Mouse (Mus musculus) embryonic facial prominence, embryonic 13.5 days (tissue): ENCODE measurements around the gene Maff. TPM values are rescaled to one million over a fixed set of nuclear protein-coding genes. Genes with fewer than 3 reads are reported as not detected.

ENCODE experiments used
- ATAC-seq: fragments of 200-750 bp; cut with Nextera tagmentation; 2 replicates; pipeline ENCODE4 v1.8.0; 2017; ENCODE audit warnings: low read depth; ENCODE audit not compliant: insufficient number of reproducible peaks, insufficient read depth, low FRiP score, low TSS enrichment
- H3K27ac ChIP-seq: fragments of 300-500 bp; sonication (generic); 2 replicates; pipeline ENCODE4 v1.5.1; 2015; ENCODE audit warnings: moderate library complexity, mild to moderate bottlenecking, inconsistent platforms
- H3K27me3 ChIP-seq: fragments of 300-500 bp; sonication (generic); 2 replicates; pipeline ENCODE4 v1.6.1; 2015; ENCODE audit warnings: mild to moderate bottlenecking, inconsistent platforms
- H3K36me3 ChIP-seq: fragments of 300-500 bp; sonication (generic); 2 replicates; pipeline ENCODE4 v1.6.1; 2015; ENCODE audit warnings: mild to moderate bottlenecking, inconsistent platforms
- H3K4me1 ChIP-seq: fragments of 300-500 bp; sonication (generic); 2 replicates; pipeline ENCODE4 v1.6.1; 2015; ENCODE audit warnings: inconsistent platforms
- H3K4me2 ChIP-seq: fragments of 300-500 bp; sonication (generic); 2 replicates; pipeline ENCODE4 v1.6.1; 2015; ENCODE audit warnings: moderate library complexity, mild to moderate bottlenecking, inconsistent platforms
- H3K4me3 ChIP-seq: fragments of 300-500 bp; sonication (generic); 2 replicates; pipeline ENCODE4 v1.5.1; 2015; ENCODE audit warnings: mild to moderate bottlenecking, inconsistent platforms
- H3K9ac ChIP-seq: fragments of 300-500 bp; sonication (generic); 2 replicates; pipeline ENCODE4 v1.6.1; 2015; ENCODE audit warnings: mild to moderate bottlenecking, inconsistent platforms
- H3K9me3 ChIP-seq: fragments of 300-500 bp; sonication (generic); 2 replicates; pipeline ENCODE4 v1.6.1; 2016; ENCODE audit warnings: inconsistent platforms
- WGBS: fragments of 180-500 bp; shearing (Covaris S2); methylation state at CpG from one replicate; pipeline ENCODE4 v1.1.7; 2015; ENCODE audit warnings: mixed read lengths; 5-methylcytosine and 5-hydroxymethylcytosine counted together
- polyA plus RNA-seq: library from polyadenylated mRNA; unstranded; fragments of >200 nt; fragmentation: Nextera tagmentation; extraction: Ambion mirVana; gene quantifications from 2 replicates; pipeline ENCODE4 v1.2.1, GENCODE M21; 2015

Maff gene
- polyA plus RNA-seq = 1.8 and 2.8 TPM in 2 replicates

DNA sequence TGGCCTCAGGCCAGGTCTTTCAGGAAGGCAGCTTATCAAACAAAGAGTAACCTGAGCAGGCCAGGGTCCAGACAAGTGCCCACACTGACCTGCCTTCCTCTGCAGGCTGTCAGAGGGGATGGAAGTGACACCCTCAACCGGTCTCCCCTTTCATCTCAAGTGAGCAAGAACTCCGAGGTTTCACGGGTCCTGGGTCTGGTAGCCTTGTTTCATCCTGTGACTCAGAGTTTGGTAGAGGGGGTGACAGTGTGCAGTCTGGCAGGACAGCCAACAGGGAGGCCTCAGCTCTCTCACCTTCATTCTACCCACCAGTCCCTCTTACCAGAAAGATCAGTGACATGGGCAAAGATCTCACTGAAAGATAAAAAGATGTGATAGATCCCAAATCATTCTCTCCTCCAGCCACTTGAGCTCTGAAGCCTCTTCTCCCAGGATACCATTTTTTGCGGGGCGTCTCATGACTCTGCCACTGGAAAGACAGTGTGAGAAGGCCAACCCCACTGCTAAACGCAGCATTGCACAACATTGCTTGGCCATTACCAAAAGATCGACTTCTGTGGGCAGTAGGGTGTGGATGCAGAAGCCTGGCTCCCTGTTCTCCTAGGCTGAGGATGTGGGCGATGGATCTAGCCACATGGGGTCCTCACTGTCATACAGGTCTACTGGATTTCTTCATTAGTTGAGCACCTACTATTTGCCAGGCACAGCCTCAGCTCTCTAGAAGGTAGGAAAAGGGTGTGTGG, at the start of gene Maff:
Gene Maff (plus strand): TSS at position 571 of the 743 bp plus-strand sequence.
- Histone ChIP-seq H3K4me1 (peaks cover 18% of the 10 kb centered on the region), H3K27me3 (peaks cover 6% of the 10 kb centered on the region; the same call in 1 of the 2 replicates), H3K4me3 (peak within 1 kb of the TSS; percentile 74), H3K9me3 (no peaks in the 10 kb centered on the region), H3K4me2 (peak within 1 kb of the TSS; percentile 89), H3K27ac (peak within 1 kb of the TSS; percentile 94), H3K36me3 (no peaks in the 10 kb centered on the region), H3K9ac (peak within 1 kb of the TSS; percentile 81)
- ATAC-seq = no peak
- WGBS = 50% methylated on average over 8 of the region's 8 CpGs

DNA sequence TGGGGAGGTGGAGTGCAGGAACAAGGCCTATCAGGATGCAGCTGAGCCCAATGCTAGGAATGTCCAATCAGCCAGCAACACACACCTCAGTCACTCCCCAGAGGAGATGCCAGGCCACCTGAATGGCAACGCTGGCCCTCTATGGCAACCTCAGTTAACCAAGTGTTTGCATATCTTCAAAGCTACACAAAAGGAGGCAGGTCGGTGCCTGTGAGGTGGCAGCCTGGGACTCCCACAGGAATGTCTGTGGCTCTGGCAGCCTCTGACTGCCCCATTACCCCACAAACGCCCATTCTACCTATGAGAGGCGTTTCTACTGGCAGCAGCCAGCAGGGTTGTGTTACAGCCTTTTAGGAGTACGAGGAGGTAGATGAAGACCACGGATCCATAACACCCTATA, 47.9 kb upstream of the Maff start:
- WGBS = 82% methylated on average over 6 of the region's 6 CpGs
- H3K27ac ChIP-seq = no peak overlapping the region
- no peak for ATAC-seq

GRCm38 (mm10) chr15:79299563-79300155, 46.8 kb upstream of the Maff start:
- ATAC-seq = no peak
- Histone ChIP-seq H3K9ac (no peak overlapping the region), H3K4me1 (no peaks in the 10 kb centered on the region), H3K9me3 (no peaks in the 10 kb centered on the region), H3K4me2 (no peak overlapping the region), H3K27me3 (no peaks in the 10 kb centered on the region), H3K4me3 (no peak overlapping the region), H3K36me3 (peaks cover 18% of the 10 kb centered on the region), H3K27ac (no peak overlapping the region)
- WGBS = 67% methylated on average over 2 of the region's 2 CpGs

More for the DNA sequence above, 47.9 kb upstream of the Maff start:
- no peaks in the 10 kb centered on the region for H3K9me3 ChIP-seq
- no peak overlapping the region for H3K9ac ChIP-seq
- no peak overlapping the region for H3K4me2 ChIP-seq
- no peak overlapping the region for H3K4me3 ChIP-seq
- H3K36me3 ChIP-seq = peaks cover 18% of the 10 kb centered on the region
- no peaks in the 10 kb centered on the region for H3K4me1 ChIP-seq
- no peaks in the 10 kb centered on the region for H3K27me3 ChIP-seq

DNA sequence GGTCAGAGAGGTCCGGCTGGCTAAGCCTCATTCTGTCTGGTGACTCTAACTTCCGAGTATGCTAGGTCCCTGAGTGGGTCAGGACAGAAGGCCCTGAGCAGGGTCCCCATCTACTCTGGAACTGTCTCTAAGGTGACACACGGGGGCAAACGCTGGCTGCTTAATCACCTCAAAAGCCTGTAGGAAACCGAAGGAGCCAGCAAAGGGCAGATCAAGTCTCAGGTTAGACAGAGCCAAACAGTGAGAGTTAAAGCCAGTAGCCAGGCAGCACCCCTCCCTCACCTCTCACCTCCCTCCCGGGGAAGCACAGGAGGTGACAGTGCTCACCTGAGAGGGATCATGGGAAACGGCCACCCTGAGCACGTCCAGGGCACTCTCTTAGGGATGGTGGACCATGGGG, 42.7 kb upstream of the Maff start:
- Histone ChIP-seq H3K27me3 (no peaks in the 10 kb centered on the region), H3K4me1 (no peaks in the 10 kb centered on the region), H3K4me3 (no peak overlapping the region), H3K9ac (no peak overlapping the region), H3K27ac (no peak overlapping the region), H3K4me2 (no peak overlapping the region), H3K36me3 (peaks cover 34% of the 10 kb centered on the region), H3K9me3 (no peaks in the 10 kb centered on the region)
- 87% methylated on average over 8 of the region's 8 CpGs for WGBS
- no peak for ATAC-seq

GRCm38 (mm10) chr15:79304832-79305231, 41.6 kb upstream of the Maff start:
- Histone ChIP-seq H3K4me1 (no peaks in the 10 kb centered on the region), H3K27ac (no peak overlapping the region), H3K27me3 (no peaks in the 10 kb centered on the region), H3K9me3 (no peaks in the 10 kb centered on the region), H3K9ac (no peak overlapping the region), H3K4me3 (no peak overlapping the region), H3K36me3 (peaks cover 34% of the 10 kb centered on the region), H3K4me2 (no peak overlapping the region)
- WGBS = 53% methylated on average over 5 of the region's 5 CpGs
- no peak for ATAC-seq

DNA sequence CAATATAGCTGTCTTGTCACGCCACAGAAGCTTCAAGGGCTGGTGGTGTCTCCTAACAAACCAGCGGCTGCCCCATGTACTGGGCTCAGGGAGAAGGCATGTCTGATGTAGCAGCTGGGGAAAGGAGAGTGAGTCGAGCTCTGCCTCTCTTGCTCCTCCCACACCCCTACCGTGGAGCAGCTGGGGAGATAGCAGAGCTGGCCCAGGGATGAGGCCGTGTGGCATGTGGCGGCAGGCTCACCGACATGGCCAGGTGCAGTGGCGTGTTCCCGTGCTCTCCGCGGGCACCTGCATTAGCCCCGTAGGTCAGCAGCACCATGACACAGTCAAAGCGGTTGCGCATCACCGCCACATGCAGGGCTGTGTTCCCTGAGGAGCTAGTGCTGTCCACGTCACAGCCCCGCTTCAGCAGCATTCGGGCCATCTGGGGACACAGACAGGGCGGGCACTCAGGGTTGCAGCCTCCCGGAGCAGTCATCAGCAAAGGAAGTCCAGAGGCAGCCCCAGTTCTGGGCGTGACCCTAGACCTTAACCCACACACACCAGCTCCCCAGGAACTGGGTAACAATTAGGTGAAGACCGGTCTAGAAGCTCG, 40.3 kb upstream of the Maff start:
- Histone ChIP-seq H3K27ac (no peak overlapping the region), H3K36me3 (peaks cover 31% of the 10 kb centered on the region), H3K9ac (no peak overlapping the region), H3K27me3 (no peaks in the 10 kb centered on the region), H3K9me3 (no peaks in the 10 kb centered on the region), H3K4me2 (no peak overlapping the region), H3K4me1 (no peaks in the 10 kb centered on the region), H3K4me3 (no peak overlapping the region)
- 81% methylated on average over 23 of the region's 23 CpGs for WGBS
- no peak for ATAC-seq

GRCm38 (mm10) chr15:79307861-79308260, 38.6 kb upstream of the Maff start:
- Histone ChIP-seq H3K9me3 (no peaks in the 10 kb centered on the region), H3K27me3 (no peaks in the 10 kb centered on the region), H3K4me3 (no peak overlapping the region), H3K27ac (no peak overlapping the region), H3K4me2 (no peak overlapping the region), H3K4me1 (no peaks in the 10 kb centered on the region), H3K36me3 (peaks cover 29% of the 10 kb centered on the region), H3K9ac (no peak overlapping the region)
- WGBS = 61% methylated on average over 4 of the region's 4 CpGs
- no peak for ATAC-seq

- H3K36me3 ChIP-seq = peaks cover 13% of the 10 kb centered on the region
- 72% methylated on average over 8 of the region's 8 CpGs for WGBS
- no peak overlapping the region for H3K9ac ChIP-seq
- H3K4me2 ChIP-seq = no peak overlapping the region
- H3K4me3 ChIP-seq = no peak overlapping the region
- no peak for ATAC-seq
- peaks cover 4% of the 10 kb centered on the region; the same call in 1 of the 2 replicates for H3K4me1 ChIP-seq
- H3K27me3 ChIP-seq = no peaks in the 10 kb centered on the region
- H3K9me3 ChIP-seq = no peaks in the 10 kb centered on the region
- no peak overlapping the region for H3K27ac ChIP-seq
Measured at GRCm38 (mm10) chr15:79313848-79314369, 32.5 kb upstream of the Maff start.

GRCm38 (mm10) chr15:79321733-79322190, 24.7 kb upstream of the Maff start:
- no peaks in the 10 kb centered on the region for H3K36me3 ChIP-seq
- H3K9me3 ChIP-seq = no peaks in the 10 kb centered on the region
- no peak overlapping the region for H3K4me2 ChIP-seq
- H3K4me3 ChIP-seq = no peak overlapping the region
- no peak for ATAC-seq
- H3K27ac ChIP-seq = no peak overlapping the region
- H3K27me3 ChIP-seq = no peaks in the 10 kb centered on the region
- H3K4me1 ChIP-seq = peaks cover 42% of the 10 kb centered on the region
- WGBS = 82% methylated on average over 5 of the region's 5 CpGs
- no peak overlapping the region for H3K9ac ChIP-seq

GRCm38 (mm10) chr15:79322281-79322990, 24.0 kb upstream of the Maff start:
- 59% methylated on average over 11 of the region's 11 CpGs for WGBS
- H3K4me2 ChIP-seq = no peak overlapping the region
- peaks cover 49% of the 10 kb centered on the region for H3K4me1 ChIP-seq
- ATAC-seq = no peak
- H3K4me3 ChIP-seq = no peak overlapping the region
- peak overlapping the region; percentile 49; the same call in 1 of the 2 replicates for H3K27ac ChIP-seq
- no peaks in the 10 kb centered on the region for H3K36me3 ChIP-seq
- H3K9me3 ChIP-seq = no peaks in the 10 kb centered on the region
- no peak overlapping the region for H3K9ac ChIP-seq
- no peaks in the 10 kb centered on the region for H3K27me3 ChIP-seq
